Mouse (Mus musculus) layer of hippocampus, postnatal 10 days (tissue): ENCODE results near the gene Crot. TPM values are rescaled to one million over a fixed set of nuclear protein-coding genes. Genes with fewer than 3 reads are reported as not detected.

ENCODE experiments used
- total RNA-seq, 2 experiments: library from RNA; stranded (reverse); gene quantifications; 2 replicates each; pipeline ENCODE4 v1.2.3; 2021

Gene Crot
- total RNA-seq, 2 experiments from 2014 or later: 22.3 to 22.4 TPM

Other genes starting within 250 kb of the Crot start
- gene Abcb1b, start 199.2 kb downstream of the Crot start, total RNA-seq: 1 to 10 TPM; 3.9 to 5.2 TPM
- gene Abcb4, start 103.6 kb downstream of the Crot start, total RNA-seq: 1 to 10 TPM; 4.2 to 5.4 TPM
- 1 to 10 TPM; 6.7 to 6.8 TPM for gene Tmem243, start 103.3 kb upstream of the Crot start, total RNA-seq
- gene Dmtf1, start 164.5 kb upstream of the Crot start, total RNA-seq: 10 to 100 TPM; 46.2 to 47.2 TPM